Mouse (Mus musculus) forebrain, embryonic 16.5 days (tissue): ENCODE data around the gene Amer2. TPM values are rescaled to one million over a fixed set of nuclear protein-coding genes. Genes with fewer than 3 reads are reported as not detected.

Experiments used
- ATAC-seq: fragments of 200-750 bp; cut with Nextera tagmentation; 2 replicates; pipeline ENCODE4 v1.8.0; 2017; ENCODE audit warnings: mild to moderate bottlenecking, moderate library complexity
- H3K27ac ChIP-seq: fragments of 300-500 bp; sonication (generic); 2 replicates; pipeline ENCODE4 v1.5.1; 2014; ENCODE audit warnings: low read length, control low read depth
- H3K27me3 ChIP-seq: fragments of 300-500 bp; sonication (generic); replicated peaks from 2 replicates; pipeline ENCODE4 v1.6.1; 2014; ENCODE audit warnings: low read length; ENCODE audit not compliant: control insufficient read depth, insufficient read depth
- H3K36me3 ChIP-seq: fragments of 300-500 bp; sonication (generic); 2 replicates; pipeline ENCODE4 v1.6.1; 2014; ENCODE audit not compliant: control insufficient read depth, insufficient read depth
- H3K4me1 ChIP-seq: fragments of 300-500 bp; sonication (generic); replicated peaks from 2 replicates; pipeline ENCODE4 v1.6.1; 2014; ENCODE audit warnings: low read length; ENCODE audit not compliant: control insufficient read depth, insufficient read depth
- H3K4me2 ChIP-seq: fragments of 300-500 bp; sonication (generic); 2 replicates; pipeline ENCODE4 v1.6.1; 2014; ENCODE audit warnings: mild to moderate bottlenecking, low read length, control low read depth
- H3K4me3 ChIP-seq: fragments of 300-500 bp; sonication (generic); replicated peaks from 2 replicates; pipeline ENCODE4 v1.5.1; 2014; ENCODE audit warnings: mild to moderate bottlenecking, low read length, control low read depth
- H3K9ac ChIP-seq: fragments of 300-500 bp; sonication (generic); replicated peaks from 2 replicates; pipeline ENCODE4 v1.6.1; 2014; ENCODE audit warnings: low read depth, low read length, control low read depth
- H3K9me3 ChIP-seq: fragments of 300-500 bp; sonication (generic); 2 replicates; pipeline ENCODE4 v1.6.1; 2016; ENCODE audit warnings: low read length; ENCODE audit not compliant: control insufficient read depth
- WGBS: fragments of 180-500 bp; shearing (Covaris S2); extraction: QIAGEN DNeasy Blood & Tissue Kit; methylation state at CpG from one replicate; pipeline ENCODE4 v1.1.7; 2014; 5-methylcytosine and 5-hydroxymethylcytosine counted together
- polyA plus RNA-seq: library from polyadenylated mRNA; unstranded; fragments of >200 nt; fragmentation: Nextera tagmentation; extraction: Ambion mirVana; gene quantifications from 2 replicates; pipeline ENCODE4 v1.2.1, GENCODE M21; 2015

The Amer2 gene
- polyA plus RNA-seq, 1 experiment from 2014 or later = 34.6 TPM

DNA sequence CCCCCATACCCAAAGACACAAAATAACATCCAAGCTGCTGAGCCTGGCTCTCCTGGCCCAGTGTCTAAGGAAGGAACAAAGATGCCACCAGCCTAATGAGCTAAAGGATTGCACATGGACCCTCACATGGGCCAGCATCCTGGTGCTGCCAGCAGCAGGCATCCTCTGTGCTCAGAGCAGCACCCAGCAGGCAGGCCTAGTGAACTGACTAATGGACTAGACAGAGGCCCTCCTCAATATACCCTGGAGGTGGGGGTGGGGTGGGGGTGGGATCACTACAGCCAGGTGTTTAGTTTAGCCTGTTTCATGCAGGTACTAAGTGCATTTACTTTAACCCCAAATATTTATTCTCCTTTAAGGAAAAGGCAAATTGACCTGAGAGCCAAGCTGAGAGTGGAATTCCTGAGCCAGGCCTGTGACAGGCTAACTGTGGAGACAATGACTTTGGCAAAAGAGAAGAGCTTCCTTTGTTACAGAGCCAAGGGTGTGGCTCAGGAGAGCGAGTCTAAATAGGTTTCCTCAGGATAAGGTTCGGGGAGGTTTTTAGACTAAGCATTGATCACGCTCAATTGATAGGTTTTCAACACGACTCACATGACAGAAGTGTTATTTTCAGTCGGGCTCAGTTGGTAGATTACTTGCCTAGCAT, 3.3 kb upstream of the Amer2 start:
- H3K4me2 ChIP-seq = no peak overlapping the region
- H3K36me3 ChIP-seq = no peaks in the 10 kb centered on the region
- WGBS = 46% methylated on average over 5 of the region's 5 CpGs
- H3K9me3 ChIP-seq = no peaks in the 10 kb centered on the region
- no peaks in the 10 kb centered on the region for H3K27me3 ChIP-seq
- H3K4me3 ChIP-seq = no peak overlapping the region
- no peak overlapping the region for H3K9ac ChIP-seq
- peaks cover 9% of the 10 kb centered on the region for H3K4me1 ChIP-seq
- peak; percentile 65 for ATAC-seq
- peak overlapping the region; percentile 37 for H3K27ac ChIP-seq

DNA sequence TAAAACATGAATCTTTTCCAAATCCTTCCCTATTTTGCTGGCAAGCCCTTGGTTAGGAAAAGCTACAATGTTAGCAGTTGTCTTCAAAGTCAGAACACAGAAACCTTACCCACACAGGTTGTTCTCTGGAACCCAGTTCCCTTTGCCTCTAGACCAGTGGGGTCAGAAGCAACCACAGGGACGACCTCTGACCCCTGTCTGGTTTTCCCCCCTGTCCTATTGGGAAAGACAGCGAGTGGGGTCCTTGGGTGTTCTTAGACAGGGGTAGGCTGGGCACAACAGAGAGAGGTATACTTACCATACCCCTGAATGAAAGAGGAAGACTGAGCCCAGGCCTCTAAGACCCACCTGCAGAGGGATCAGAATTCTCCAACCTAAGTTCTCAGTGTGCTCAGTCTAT, 4.0 kb downstream of the Amer2 start:
- H3K9me3 ChIP-seq = no peaks in the 10 kb centered on the region
- no peak; the same call in 1 of the 2 replicates for ATAC-seq
- peak overlapping the region; percentile 91 for H3K4me2 ChIP-seq
- H3K27ac ChIP-seq = peak overlapping the region; percentile 95; the same call in 1 of the 2 replicates
- H3K9ac ChIP-seq = no peak overlapping the region; the same call in 1 of the 2 replicates
- H3K36me3 ChIP-seq = no peaks in the 10 kb centered on the region
- peaks cover 28% of the 10 kb centered on the region for H3K4me1 ChIP-seq
- no peaks in the 10 kb centered on the region for H3K27me3 ChIP-seq
- WGBS = 58% methylated on average over 2 of the region's 2 CpGs
- H3K4me3 ChIP-seq = no peak overlapping the region; the same call in 1 of the 2 replicates

DNA sequence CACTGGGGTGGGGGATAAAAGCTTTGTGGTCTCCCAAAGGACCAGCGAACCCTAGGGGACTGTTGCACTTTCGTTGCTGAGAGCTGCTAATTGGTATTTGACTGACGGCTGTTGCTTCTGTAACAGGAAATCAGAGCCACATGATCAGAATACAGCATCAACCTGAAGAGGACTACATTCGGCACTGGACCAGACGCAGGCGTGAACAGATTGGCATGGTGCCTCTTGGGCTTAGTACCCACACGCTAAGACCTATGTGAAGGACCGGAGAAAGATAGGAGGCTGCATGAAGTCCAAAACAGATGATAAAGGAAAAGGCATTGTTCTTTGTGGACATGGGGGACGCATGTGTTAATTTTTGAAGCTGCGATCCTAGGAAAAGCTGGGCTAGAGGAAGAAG, 4.5 kb downstream of the Amer2 start:
- Histone ChIP-seq H3K4me3 (peak overlapping the region; percentile 63), H3K27ac (peak overlapping the region; percentile 95), H3K9me3 (no peaks in the 10 kb centered on the region), H3K27me3 (no peaks in the 10 kb centered on the region), H3K4me2 (peak overlapping the region; percentile 91), H3K9ac (peak overlapping the region; percentile 98), H3K36me3 (no peaks in the 10 kb centered on the region), H3K4me1 (peaks cover 31% of the 10 kb centered on the region)
- 4% methylated on average over 10 of the region's 10 CpGs for WGBS
- peak; percentile 48 for ATAC-seq

DNA sequence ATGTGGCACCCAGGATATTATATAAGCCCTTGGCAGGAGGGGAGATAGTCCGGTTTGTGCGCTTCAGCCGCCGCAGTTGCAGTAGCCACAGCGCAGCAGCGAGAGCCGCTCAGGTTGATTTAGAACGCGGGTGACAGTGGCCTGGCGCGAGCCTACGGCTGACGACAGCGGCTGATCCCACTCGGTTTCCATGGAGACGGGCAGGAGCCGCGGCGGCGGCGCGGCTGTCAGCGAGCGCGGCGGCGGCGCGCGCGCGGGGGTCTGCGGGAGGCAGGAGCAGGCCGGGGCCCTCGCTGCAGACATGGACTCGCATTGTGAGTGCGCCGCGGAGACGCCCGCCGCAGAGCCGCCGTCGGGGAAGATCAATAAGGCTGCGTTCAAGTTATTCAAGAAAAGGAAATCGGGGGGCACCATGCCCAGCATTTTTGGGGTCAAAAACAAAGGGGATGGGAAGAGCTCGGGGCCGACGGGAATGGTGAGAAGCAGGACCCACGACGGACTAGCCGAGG, 5.1 kb downstream of the Amer2 start:
- Histone ChIP-seq H3K9me3 (no peaks in the 10 kb centered on the region), H3K27ac (peak overlapping the region; percentile 95), H3K27me3 (no peaks in the 10 kb centered on the region), H3K4me1 (peaks cover 37% of the 10 kb centered on the region), H3K4me3 (peak overlapping the region; percentile 63), H3K4me2 (peak overlapping the region; percentile 91), H3K36me3 (no peaks in the 10 kb centered on the region), H3K9ac (peak overlapping the region; percentile 98)
- ATAC-seq = peak; percentile 94
- WGBS = under 1% methylated on average over 53 of the region's 53 CpGs

DNA sequence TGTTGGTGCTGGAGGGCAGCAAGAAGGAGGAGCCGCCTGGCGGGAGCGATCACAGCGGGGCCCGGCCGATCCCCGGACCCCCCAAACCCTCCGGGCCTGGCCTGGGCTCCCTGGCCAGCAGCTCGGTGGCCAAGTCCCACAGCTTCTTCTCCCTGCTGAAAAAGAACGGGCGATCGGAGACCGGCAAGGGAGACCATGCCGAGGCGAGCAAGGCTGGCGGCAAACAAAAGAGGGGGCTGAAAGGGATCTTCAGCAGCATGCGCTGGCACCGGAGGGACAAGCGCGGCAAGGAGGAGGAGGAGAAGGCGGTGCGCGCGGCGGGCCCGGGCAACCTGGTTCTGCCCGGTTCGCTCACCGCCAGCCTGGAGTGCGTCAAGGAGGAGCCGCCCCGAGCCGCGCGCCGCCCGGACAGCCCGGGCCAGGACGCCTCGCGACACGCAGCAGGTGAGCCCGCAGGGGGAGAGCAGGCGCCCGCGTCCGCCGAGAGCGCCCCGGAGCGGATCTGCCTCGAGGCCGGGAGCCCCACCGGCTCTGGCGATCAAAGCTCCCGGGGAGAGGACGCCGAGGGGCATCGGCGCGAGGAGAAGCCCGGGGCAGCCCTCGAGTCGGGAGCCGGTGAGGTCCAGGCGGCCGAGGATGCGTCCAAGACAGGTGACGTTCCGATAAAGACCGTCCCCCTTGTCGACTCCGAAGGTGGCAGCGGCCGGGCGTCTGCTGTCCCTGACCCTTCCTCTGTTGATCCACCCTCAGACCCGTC, 5.7 kb downstream of the Amer2 start:
- Histone ChIP-seq H3K27me3 (no peaks in the 10 kb centered on the region), H3K36me3 (no peaks in the 10 kb centered on the region), H3K4me2 (peak overlapping the region; percentile 91), H3K4me3 (peak overlapping the region; percentile 63), H3K9ac (peak overlapping the region; percentile 98), H3K4me1 (peaks cover 43% of the 10 kb centered on the region), H3K9me3 (no peaks in the 10 kb centered on the region), H3K27ac (peak overlapping the region; percentile 95)
- peak; percentile 61 for ATAC-seq
- WGBS = under 1% methylated on average over 75 of the region's 77 CpGs

DNA sequence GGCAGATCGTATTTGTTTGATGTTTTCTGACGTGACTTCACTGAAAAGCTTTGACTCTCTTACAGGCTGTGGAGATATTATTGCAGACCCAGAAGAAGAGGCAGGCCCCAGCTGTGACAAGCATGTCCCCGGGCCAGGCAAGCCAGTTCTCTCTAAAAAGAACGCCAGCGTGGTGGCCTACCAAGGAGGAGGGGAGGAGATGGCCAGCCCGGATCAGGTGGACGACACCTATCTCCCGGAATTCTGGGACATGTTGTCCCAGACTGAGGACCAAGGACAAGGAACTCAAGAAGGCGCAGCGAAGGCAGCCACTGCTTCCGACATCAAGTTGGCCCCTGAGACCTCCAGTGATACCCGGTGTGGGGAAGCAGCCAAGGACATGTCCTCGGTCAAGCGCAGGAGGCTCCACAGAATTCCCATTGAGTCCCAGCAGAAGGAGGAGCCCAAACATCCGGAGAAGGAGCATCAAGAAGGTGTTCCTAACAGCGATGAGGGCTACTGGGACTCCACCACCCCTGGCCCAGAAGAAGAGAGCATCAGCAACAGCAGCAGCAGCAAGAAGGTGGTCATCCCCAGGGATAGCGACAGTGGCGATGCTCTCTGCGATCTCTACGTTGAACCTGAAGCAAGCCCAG, 6.4 kb downstream of the Amer2 start:
- no peaks in the 10 kb centered on the region for H3K9me3 ChIP-seq
- 50% methylated on average over 20 of the region's 20 CpGs for WGBS
- peak overlapping the region; percentile 63 for H3K4me3 ChIP-seq
- H3K4me2 ChIP-seq = peak overlapping the region; percentile 91
- H3K27me3 ChIP-seq = no peaks in the 10 kb centered on the region
- H3K9ac ChIP-seq = peak overlapping the region; percentile 98
- H3K27ac ChIP-seq = peak overlapping the region; percentile 95
- no peak for ATAC-seq
- peaks cover 50% of the 10 kb centered on the region for H3K4me1 ChIP-seq
- H3K36me3 ChIP-seq = no peaks in the 10 kb centered on the region

DNA sequence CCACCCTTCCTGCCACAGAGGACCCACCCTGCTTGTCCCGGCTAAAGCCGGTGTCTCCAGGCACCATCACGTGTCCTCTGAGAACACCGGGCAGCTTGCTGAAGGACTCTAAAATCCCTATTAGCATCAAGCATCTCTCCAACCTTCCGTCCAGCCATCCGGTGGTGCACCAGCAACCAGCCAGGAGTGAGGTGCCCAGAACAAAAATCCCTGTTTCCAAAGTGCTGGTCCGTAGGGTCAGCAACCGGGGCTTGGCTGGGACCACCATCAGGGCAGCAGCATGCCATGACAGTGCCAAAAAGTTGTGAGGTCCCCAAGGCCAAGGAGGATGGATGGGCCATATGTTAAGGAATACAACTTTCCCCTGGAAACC, 6.9 kb downstream of the Amer2 start:
- H3K4me3 ChIP-seq = peak overlapping the region; percentile 63
- ATAC-seq = no peak
- no peaks in the 10 kb centered on the region for H3K36me3 ChIP-seq
- H3K9me3 ChIP-seq = no peaks in the 10 kb centered on the region
- no peaks in the 10 kb centered on the region for H3K27me3 ChIP-seq
- peak overlapping the region; percentile 91 for H3K4me2 ChIP-seq
- H3K4me1 ChIP-seq = peaks cover 55% of the 10 kb centered on the region
- 82% methylated on average over 8 of the region's 8 CpGs for WGBS
- H3K27ac ChIP-seq = no peak overlapping the region
- peak overlapping the region; percentile 98 for H3K9ac ChIP-seq

DNA sequence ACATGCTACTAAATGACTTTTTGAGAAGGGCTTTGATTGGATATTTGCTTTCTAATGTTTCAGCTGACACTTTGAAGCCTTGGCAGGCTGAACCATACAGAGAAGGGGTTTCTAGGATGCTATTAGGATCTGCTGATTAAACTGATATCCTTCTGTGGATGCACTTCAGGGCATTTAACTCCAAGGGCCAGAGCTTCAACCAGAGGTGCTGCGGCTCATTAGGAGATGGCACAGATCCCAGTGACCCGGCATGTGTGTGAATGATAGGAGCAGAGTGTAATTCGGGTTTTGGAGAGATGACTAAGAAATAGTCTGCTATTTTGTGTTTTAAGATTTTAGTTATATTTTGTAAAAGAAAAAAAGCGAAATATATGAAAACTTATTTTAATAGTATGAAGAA, 8.6 kb downstream of the Amer2 start:
- no peak overlapping the region for H3K27ac ChIP-seq
- no peaks in the 10 kb centered on the region for H3K27me3 ChIP-seq
- H3K9ac ChIP-seq = peak overlapping the region; percentile 35
- 37% methylated on average over 4 of the region's 4 CpGs for WGBS
- no peaks in the 10 kb centered on the region for H3K9me3 ChIP-seq
- peak overlapping the region; percentile 91 for H3K4me2 ChIP-seq
- no peak for ATAC-seq
- peaks cover 4% of the 10 kb centered on the region; the same call in 1 of the 2 replicates for H3K36me3 ChIP-seq
- H3K4me1 ChIP-seq = peaks cover 69% of the 10 kb centered on the region
- peak overlapping the region; percentile 43 for H3K4me3 ChIP-seq

DNA sequence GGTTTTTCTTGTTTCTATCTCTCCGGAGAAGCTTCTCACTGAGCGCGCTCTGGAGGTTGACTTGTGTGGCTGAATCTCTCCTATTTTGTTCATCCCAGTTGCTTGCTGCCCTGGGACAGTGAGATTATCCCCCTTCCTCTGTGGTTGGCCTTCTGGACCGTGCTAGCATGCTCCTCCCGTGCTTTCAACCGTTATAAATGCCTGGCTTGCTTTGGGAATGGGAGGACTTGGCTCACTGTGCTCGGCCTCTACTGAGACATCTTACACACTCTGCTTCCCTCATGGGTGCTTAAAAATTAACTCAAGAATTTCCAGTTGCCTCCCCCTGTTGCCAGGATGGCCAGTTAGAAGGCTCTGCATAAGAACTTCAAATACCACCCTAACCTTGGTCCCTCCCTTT, 10.8 kb downstream of the Amer2 start:
- H3K27me3 ChIP-seq = no peaks in the 10 kb centered on the region
- H3K9me3 ChIP-seq = no peaks in the 10 kb centered on the region
- 62% methylated on average over 7 of the region's 7 CpGs for WGBS
- ATAC-seq = no peak
- H3K9ac ChIP-seq = no peak overlapping the region
- H3K4me3 ChIP-seq = peak overlapping the region; percentile 13
- H3K27ac ChIP-seq = no peak overlapping the region
- H3K4me2 ChIP-seq = peak overlapping the region; percentile 91
- peaks cover 70% of the 10 kb centered on the region for H3K4me1 ChIP-seq
- H3K36me3 ChIP-seq = peaks cover 4% of the 10 kb centered on the region; the same call in 1 of the 2 replicates
